Mouse (Mus musculus): Measurements from ENCODE around the gene Fars2. TPM values are rescaled to one million over a fixed set of nuclear protein-coding genes. Genes with fewer than 3 reads are reported as not detected.

Gene Fars2
- polyA plus RNA-seq, 1 experiment from 2014 or later, result 32.4 TPM

DNA sequence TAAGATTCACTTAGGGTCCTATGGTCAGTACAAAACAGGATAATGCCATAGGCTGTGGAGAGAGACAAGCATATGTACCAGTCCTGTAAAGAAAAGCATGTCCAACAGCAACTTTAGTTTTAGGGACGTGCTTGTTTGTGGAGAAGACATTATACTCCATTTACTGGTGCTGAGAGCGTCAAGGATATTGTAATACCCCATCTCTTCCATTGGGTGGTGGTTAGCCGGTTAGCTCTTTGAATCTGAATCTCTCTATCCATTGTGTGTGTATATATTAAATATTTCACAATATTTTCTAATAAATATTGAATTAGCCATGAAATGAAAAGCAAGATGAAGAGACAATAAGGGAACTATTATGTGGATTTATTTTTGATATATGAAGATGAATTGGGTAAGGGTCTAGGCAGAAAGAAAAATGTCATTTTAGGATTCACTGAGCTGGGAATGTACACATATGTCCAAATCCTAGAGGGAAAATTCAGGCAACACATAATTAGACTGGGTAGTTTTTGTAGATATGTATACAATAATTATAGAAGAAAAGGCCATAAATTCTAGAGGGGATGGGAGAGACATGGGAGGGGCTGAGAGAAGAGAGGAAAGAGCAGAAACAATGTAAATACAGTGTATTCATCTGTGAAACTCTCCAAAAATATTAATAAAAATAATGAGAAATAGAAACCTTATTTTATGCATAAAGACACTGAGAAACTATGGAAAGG is 435.5 kb downstream of the Fars2 start:
- WGBS, result 86% methylated on average over 3 of the region's 3 CpGs
- H3K4me3 ChIP-seq (replicated peaks), result no peak overlapping the region
- no peaks in the 10 kb centered on the region for H3K27me3 ChIP-seq
- no peak overlapping the region for H3K27ac ChIP-seq
- no peak overlapping the region for H3K9ac ChIP-seq (replicated peaks)
- H3K4me1 ChIP-seq (replicated peaks), result 0 out of 2 replicates have a peak, but pooled peaks cover 4% of the 10 kb centered on the region
- H3K4me2 ChIP-seq, result no peak overlapping the region
- H3K36me3 ChIP-seq, result no peaks in the 10 kb centered on the region
- no peaks in the 10 kb centered on the region for H3K9me3 ChIP-seq
- ATAC-seq (ENCODE audit: insufficient number of reproducible peaks, insufficient read depth, low FRiP score, low TSS enrichment, low read depth), result no peak

DNA sequence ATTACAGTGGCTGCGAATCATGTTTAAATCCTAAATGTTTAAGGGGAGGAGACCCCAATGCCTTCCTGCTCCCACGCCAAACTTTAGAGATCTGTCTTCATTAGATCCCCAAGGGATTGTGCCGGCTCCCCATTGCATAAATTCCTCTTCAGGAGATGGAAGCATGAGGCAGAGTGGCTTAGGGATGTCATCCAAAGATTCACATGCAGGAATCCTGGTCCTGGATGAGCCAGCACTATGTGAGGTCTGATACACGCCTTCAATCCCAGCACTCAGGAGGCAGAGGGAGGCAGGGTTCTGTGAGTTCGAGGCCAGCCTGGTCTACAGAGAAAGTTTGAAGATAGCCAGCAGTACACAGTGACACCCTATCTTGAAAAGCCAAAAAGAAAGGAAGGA is 436.0 kb downstream of the Fars2 start:
- 0 out of 2 replicates have a peak, but pooled peaks cover 4% of the 10 kb centered on the region for H3K4me1 ChIP-seq (replicated peaks)
- no peaks in the 10 kb centered on the region for H3K36me3 ChIP-seq
- H3K27me3 ChIP-seq, result no peaks in the 10 kb centered on the region
- H3K27ac ChIP-seq, result no peak overlapping the region
- 82% methylated on average over 5 of the region's 5 CpGs for WGBS
- no peak for ATAC-seq (ENCODE audit: insufficient number of reproducible peaks, insufficient read depth, low FRiP score, low TSS enrichment, low read depth)
- no peak overlapping the region for H3K9ac ChIP-seq (replicated peaks)
- H3K4me3 ChIP-seq (replicated peaks), result no peak overlapping the region
- no peaks in the 10 kb centered on the region for H3K9me3 ChIP-seq
- no peak overlapping the region for H3K4me2 ChIP-seq

DNA sequence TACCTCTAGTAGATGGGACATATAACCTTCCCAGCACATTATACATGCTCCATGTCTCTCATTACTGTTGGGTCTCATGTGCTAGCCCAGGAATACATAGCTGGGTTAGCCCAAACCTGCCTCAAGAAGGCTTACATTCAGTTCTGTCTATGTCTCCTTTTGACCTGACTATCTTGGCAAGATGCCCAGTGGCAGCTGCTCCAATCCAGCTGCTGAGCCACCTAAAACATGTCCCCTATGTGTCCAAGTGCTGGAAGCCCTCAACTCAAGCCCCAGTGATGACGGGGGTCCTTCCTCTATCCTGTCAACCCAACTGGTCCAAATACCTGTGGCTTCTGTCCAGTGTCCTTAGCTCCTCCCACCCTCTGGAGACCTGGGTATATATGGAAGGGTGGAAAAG is 437.5 kb downstream of the Fars2 start:
- H3K4me3 ChIP-seq (replicated peaks), result no peak overlapping the region
- no peak for ATAC-seq (ENCODE audit: insufficient number of reproducible peaks, insufficient read depth, low FRiP score, low TSS enrichment, low read depth)
- 83% methylated on average over 1 of the region's 1 CpGs for WGBS
- no peak overlapping the region for H3K4me2 ChIP-seq
- 0 out of 2 replicates have a peak, but pooled peaks cover 4% of the 10 kb centered on the region for H3K4me1 ChIP-seq (replicated peaks)
- H3K9me3 ChIP-seq, result no peaks in the 10 kb centered on the region
- H3K9ac ChIP-seq (replicated peaks), result no peak overlapping the region
- no peak overlapping the region for H3K27ac ChIP-seq
- H3K36me3 ChIP-seq, result no peaks in the 10 kb centered on the region
- no peaks in the 10 kb centered on the region for H3K27me3 ChIP-seq

DNA sequence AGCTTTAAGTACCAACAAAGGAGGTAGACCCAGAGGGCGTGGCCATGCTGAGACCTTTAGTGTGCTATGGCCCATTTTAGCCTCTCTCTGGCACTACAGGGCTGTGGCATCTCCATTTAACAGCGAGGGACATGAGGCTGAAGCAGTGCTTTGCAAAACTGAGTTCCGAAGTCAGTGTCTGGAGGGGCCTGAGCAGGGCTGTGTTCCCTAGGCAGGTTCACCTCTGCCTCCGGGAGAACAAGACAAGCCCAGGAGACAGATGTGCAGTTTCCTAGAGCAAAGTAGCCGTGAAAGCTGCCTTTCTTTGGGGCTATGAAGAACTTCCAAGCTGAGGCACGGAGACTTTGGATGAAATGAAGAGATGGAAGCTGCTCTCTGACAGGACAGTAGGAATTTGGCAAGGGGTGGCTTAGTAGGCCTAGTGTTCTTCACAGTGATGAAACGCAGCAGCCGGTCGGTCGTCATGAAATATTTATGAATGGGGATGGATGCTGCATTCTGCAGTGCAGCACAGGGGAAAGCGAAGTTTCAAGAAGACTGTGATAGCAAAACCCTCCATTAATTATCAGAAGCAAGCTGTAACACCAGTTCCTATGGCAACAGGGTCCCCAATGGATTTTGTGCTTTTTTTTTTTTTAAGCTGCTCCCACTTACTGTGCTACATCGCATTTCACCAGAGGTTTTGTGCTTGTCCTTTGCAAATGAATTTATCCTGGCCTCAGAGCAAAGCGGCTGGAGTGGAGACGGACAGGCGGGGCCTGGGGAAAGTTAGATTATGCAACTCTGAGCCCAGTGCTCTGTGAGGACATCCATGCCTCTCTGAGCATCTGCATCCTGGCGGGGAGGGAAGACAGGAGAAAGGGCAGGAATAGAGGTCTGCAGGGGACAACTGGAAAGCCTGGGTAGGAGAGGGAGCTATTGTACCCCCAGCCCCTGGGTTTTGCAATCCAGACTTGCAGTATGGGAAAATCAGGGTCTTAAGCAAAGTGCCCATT is 445.5 kb downstream of the Fars2 start:
- Histone ChIP-seq H3K9me3 (no peaks in the 10 kb centered on the region), H3K27ac (no peak overlapping the region), H3K9ac (replicated peaks) (no peak overlapping the region), H3K4me3 (replicated peaks) (no peak overlapping the region), H3K36me3 (no peaks in the 10 kb centered on the region), H3K4me1 (replicated peaks) (no peaks in the 10 kb centered on the region), H3K4me2 (no peak overlapping the region), H3K27me3 (no peaks in the 10 kb centered on the region)
- ATAC-seq (ENCODE audit: insufficient number of reproducible peaks, insufficient read depth, low FRiP score, low TSS enrichment, low read depth), result no peak
- WGBS, result 75% methylated on average over 16 of the region's 16 CpGs

DNA sequence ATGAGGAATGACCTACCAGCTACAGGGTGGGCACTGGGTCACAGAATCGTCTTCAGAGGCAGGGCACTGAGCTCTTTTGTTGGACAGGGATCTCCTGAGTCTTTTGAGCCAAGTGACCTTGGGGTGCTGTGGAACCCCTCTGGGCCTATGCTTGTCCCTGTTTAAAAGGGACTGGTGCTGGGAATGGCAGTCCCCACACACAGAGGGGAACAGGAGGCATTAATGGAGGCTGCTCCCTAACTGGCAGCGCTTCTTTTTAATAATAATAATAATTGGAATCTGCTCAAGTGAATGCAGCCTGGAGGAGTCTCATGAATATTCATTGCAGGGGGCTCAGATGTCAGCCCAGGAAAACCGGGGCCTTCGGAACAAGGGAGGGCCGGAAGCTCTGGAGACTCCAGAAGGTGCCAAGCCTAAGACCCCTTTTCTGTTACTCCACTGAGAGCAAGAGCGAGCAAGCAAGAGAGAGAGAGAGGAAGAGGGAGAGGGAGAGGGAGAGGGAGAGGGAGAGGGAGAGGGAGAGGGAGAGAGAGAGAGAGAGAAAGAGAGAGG is 447.6 kb downstream of the Fars2 start:
- Histone ChIP-seq H3K4me3 (replicated peaks) (no peak overlapping the region), H3K4me2 (no peak overlapping the region), H3K27me3 (no peaks in the 10 kb centered on the region), H3K36me3 (no peaks in the 10 kb centered on the region), H3K9me3 (no peaks in the 10 kb centered on the region), H3K9ac (replicated peaks) (no peak overlapping the region), H3K4me1 (replicated peaks) (no peaks in the 10 kb centered on the region), H3K27ac (no peak overlapping the region)
- WGBS, result 45% methylated on average over 5 of the region's 6 CpGs
- no peak for ATAC-seq (ENCODE audit: insufficient number of reproducible peaks, insufficient read depth, low FRiP score, low TSS enrichment, low read depth)

DNA sequence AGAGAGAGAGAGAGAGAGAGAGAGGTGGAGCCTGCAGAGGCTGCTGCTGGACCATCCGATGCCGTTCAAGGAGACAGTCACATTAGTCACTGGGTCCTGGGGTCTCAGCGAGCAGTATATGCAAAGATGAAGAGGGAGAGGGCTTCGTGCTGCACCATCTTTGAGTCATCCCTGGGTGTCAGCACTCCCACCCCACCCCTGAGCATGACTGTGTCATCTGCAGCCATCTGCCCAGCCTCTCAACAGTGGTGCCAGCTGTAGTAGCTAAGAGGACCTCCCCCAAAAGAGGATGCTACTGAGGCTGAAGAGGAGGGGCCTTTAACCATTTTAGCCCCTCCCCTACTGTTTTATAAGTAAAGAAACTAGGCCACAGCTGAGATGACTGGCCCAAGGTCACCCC is 459.6 kb downstream of the Fars2 start:
- H3K4me3 ChIP-seq (replicated peaks), result no peak overlapping the region
- no peaks in the 10 kb centered on the region for H3K9me3 ChIP-seq
- no peak overlapping the region for H3K27ac ChIP-seq
- 74% methylated on average over 4 of the region's 4 CpGs for WGBS
- peaks cover 6% of the 10 kb centered on the region; the same call in 1 of the 2 replicates for H3K27me3 ChIP-seq
- H3K36me3 ChIP-seq, result no peaks in the 10 kb centered on the region
- no peak overlapping the region for H3K9ac ChIP-seq (replicated peaks)
- no peak overlapping the region for H3K4me2 ChIP-seq
- ATAC-seq (ENCODE audit: insufficient number of reproducible peaks, insufficient read depth, low FRiP score, low TSS enrichment, low read depth), result no peak
- peaks cover 11% of the 10 kb centered on the region; the same call in 1 of the 2 replicates for H3K4me1 ChIP-seq (replicated peaks)

DNA sequence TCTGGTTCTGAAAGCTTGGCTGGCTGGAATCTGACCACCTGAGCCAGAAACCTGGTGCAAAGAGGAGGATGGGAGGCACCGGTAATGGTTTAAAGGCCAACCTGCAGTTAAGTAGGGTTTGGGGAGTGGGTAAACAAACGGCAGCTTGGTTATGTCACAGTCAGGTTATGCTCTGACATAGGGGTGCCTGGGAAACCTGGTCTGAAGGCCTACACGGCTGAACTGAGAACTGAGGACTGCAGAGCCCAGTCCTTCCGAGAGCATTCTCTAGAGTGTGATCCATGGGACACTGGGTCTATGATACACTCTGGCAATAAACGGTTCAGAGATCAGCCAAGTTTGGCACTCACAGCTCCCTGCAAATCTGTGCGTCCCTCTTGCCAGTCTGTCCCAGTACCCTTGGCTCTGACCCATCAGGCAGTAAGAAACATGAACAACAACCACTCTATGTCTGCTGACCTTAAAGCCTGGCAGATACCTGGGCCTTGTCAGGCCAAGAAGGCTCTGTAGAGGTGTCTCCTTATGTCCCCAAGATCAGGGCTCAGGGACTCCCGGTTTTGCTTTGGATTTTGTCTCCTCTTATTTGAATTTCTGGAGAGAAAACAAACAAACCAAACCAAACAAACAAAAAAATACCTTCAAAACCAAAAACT is 460.8 kb downstream of the Fars2 start:
- ATAC-seq (ENCODE audit: insufficient number of reproducible peaks, insufficient read depth, low FRiP score, low TSS enrichment, low read depth), result 0 out of 2 replicates have a peak, but pooled peaks have one; percentile 13

DNA sequence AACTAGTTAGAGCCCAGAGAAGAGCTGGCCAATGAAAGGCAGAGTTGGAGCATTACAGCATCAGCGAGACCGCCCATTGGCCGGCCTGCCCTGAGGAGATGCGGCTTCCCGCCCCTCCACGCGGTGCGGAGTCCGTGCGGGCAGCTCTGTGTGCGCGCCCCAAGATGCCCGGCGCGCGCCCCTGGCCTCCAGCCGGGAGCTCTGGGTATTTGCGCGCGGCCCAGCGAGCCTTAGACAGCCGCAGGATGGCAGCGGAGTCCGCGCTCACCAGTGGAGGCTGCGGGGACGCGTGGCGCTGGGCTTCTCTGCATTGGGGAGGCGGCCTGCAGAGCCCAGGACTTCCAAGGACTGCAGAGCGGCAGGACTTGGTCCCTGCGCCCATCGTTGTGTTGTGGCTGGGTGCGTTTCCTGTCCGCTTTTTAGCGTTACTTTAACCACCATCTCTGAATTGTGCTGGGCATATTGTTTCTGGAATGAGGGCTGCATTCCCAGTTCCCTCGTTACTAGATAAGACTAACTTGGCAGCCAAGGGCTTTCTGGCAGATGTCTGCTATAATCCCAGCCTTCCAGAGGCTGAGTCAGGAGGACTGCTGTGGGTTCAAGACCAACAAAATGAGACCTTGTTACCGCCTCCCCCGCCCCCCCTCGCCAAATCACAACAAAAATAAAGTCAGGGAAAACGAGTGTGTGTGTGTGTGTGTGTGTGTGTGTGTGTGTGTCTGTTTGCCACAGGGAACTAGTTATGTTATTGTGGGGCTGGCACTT is 461.5 kb downstream of the Fars2 start:
- peak overlapping the region; percentile 62 for H3K4me2 ChIP-seq
- peak overlapping the region; percentile 57 for H3K9ac ChIP-seq (replicated peaks)
- peaks cover 12% of the 10 kb centered on the region; the same call in 1 of the 2 replicates for H3K27me3 ChIP-seq
- peak overlapping the region; percentile 83 for H3K27ac ChIP-seq
- ATAC-seq (ENCODE audit: insufficient number of reproducible peaks, insufficient read depth, low FRiP score, low TSS enrichment, low read depth), result peak; percentile 90
- peaks cover 28% of the 10 kb centered on the region for H3K4me1 ChIP-seq (replicated peaks)
- WGBS, result 2% methylated on average over 41 of the region's 41 CpGs
- no peaks in the 10 kb centered on the region for H3K9me3 ChIP-seq
- H3K36me3 ChIP-seq, result no peaks in the 10 kb centered on the region
- peak overlapping the region; percentile 54 for H3K4me3 ChIP-seq (replicated peaks)

More for the DNA sequence above, 460.8 kb downstream of the Fars2 start:
- H3K27ac ChIP-seq, result 0 out of 2 replicates have a peak overlapping the region, but pooled peaks have one; percentile 1
- peaks cover 21% of the 10 kb centered on the region for H3K4me1 ChIP-seq (replicated peaks)
- peak overlapping the region; percentile 62; the same call in 1 of the 2 replicates for H3K4me2 ChIP-seq
- WGBS, result 47% methylated on average over 7 of the region's 7 CpGs
- no peak overlapping the region for H3K9ac ChIP-seq (replicated peaks)
- peaks cover 11% of the 10 kb centered on the region; the same call in 1 of the 2 replicates for H3K27me3 ChIP-seq
- no peaks in the 10 kb centered on the region for H3K9me3 ChIP-seq
- H3K4me3 ChIP-seq (replicated peaks), result peak overlapping the region; percentile 54
- H3K36me3 ChIP-seq, result no peaks in the 10 kb centered on the region

DNA sequence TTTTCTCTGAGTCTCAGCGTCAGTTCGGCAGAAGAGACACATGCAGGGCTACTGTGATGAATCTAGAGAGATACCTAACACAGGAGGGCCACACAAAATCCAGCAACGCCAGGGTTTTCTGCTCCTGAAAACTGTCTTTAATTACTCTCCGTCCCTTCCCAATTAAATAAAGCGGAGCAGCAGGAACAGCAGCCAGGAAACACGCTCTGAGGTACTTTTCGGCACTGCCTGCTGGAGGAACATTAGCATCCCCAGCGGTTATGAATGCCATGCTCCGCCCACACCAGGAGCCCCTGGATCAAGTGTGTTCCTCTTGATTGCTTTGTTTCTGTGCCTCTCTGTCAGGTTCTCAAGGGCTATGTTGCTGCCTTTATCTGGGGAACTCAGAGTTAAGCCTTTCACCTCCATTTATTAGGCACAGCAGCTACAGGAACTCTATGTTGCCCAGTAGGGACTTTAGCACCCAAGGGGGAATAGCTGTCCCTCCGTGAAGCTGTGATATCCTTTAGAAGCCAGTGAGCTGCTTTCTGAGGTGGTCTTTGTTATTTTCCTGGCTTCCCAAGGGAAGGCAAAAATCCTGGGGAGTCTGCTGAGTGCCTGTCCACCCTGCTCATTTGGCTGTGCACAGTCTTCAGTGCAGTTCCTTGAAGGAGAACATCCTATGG is 465.3 kb downstream of the Fars2 start:
- Histone ChIP-seq H3K9me3 (peaks cover 8% of the 10 kb centered on the region; the same call in 1 of the 2 replicates), H3K27me3 (peaks cover 6% of the 10 kb centered on the region; the same call in 1 of the 2 replicates), H3K4me2 (peak overlapping the region; percentile 45), H3K27ac (peak overlapping the region; percentile 78), H3K4me1 (replicated peaks) (peaks cover 34% of the 10 kb centered on the region), H3K36me3 (no peaks in the 10 kb centered on the region), H3K4me3 (replicated peaks) (no peak overlapping the region), H3K9ac (replicated peaks) (no peak overlapping the region)
- WGBS, result 6% methylated on average over 10 of the region's 10 CpGs
- no peak for ATAC-seq (ENCODE audit: insufficient number of reproducible peaks, insufficient read depth, low FRiP score, low TSS enrichment, low read depth)

Measured in limb, embryonic 12.5 days (tissue).